8 mouse cellular contexts compared by ENCODE assay signal in the genomic region with DNA sequence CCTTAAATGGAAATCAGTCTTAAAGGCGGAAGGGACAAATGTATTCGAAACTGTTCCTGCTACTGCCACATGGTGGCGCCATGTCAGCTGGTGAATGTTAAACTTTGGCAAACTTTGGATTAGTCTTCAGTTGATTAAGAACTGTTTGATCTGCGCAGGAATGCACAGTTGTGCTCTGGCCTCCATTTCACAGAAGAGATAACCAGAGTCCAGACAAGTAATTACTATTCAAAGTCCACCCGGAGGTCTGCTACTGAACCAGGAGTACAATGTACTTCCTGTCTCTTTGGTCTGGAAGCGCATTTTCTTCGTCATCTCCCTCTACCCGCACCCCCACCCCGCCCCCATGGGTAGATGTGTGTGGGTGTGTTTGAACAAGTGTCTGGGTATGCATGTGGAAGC.
DNase-seq lines count a peak whose midpoint lies in the region; ATAC-seq lines count a peak whose summit lies in the region.
"Had no signal": no experiment of that assay in that cellular context is flagged by ENCODE, and none has a peak within 500 bp of the region (broad histone marks: within the 10 kb centered on the region; RNA-seq: fewer than 3 reads in every experiment).

No protein-coding gene starts in this region.

- 49% methylated on average over 9 of the region's 9 CpGs for WGBS in heart, embryonic 12.5 days
- 44% methylated on average over 9 of the region's 9 CpGs for WGBS in lung, embryonic 15.5 days

- 0 out of 2 replicates have a peak overlapping the region, but pooled peaks have one; percentile 10 for H3K4me3 ChIP-seq in heart, embryonic 12.5 days
- H3K4me3 ChIP-seq in lung, embryonic 15.5 days, result no peak overlapping the region
- H3K4me3 ChIP-seq: erythroblast, embryonic 14.5 days had no signal

- H3K4me1 ChIP-seq in heart, embryonic 12.5 days (replicated peaks), result no peaks in the 10 kb centered on the region
- H3K4me1 ChIP-seq in lung, embryonic 15.5 days, result no peaks in the 10 kb centered on the region

- H3K4me2 ChIP-seq in heart, embryonic 12.5 days, result peak overlapping the region; percentile 25; the same call in 1 of the 2 replicates
- H3K4me2 ChIP-seq in lung, embryonic 15.5 days, result peak overlapping the region; percentile 23; the same call in 1 of the 2 replicates

- ATAC-seq in heart, embryonic 12.5 days (ENCODE audit: insufficient number of reproducible peaks, low FRiP score), result no peak
- no peak for ATAC-seq in lung, embryonic 15.5 days (ENCODE audit: borderline replicate concordance, extremely low read depth, low FRiP score, low TSS enrichment)

- H3K9ac ChIP-seq in heart, embryonic 12.5 days, result no peak overlapping the region
- no peak overlapping the region for H3K9ac ChIP-seq in lung, embryonic 15.5 days

- no peaks in the 10 kb centered on the region for H3K27me3 ChIP-seq in heart, embryonic 12.5 days (replicated peaks)
- H3K27me3 ChIP-seq in lung, embryonic 15.5 days, result no peaks in the 10 kb centered on the region

- H3K36me3 ChIP-seq in heart, embryonic 12.5 days, result no peaks in the 10 kb centered on the region
- no peaks in the 10 kb centered on the region for H3K36me3 ChIP-seq in lung, embryonic 15.5 days

- peak; percentile 33 for DNase-seq in right cerebral cortex, adult 18-20 months
- no peak for DNase-seq in right cerebral cortex, postnatal 36 days (ENCODE audit: low spot score in 2 of 2)
- DNase-seq in adrenal gland, postnatal 14 days, result peak; percentile 59
- DNase-seq in kidney, postnatal 14 days, result peak; percentile 42
- peak; percentile 3 for DNase-seq in spleen, adult 12 weeks (ENCODE audit: low spot score)

- H3K9me3 ChIP-seq in heart, embryonic 12.5 days (replicated peaks), result 0 out of 2 replicates have a peak, but pooled peaks cover 2% of the 10 kb centered on the region
- H3K9me3 ChIP-seq in lung, embryonic 15.5 days, result no peaks in the 10 kb centered on the region

- no peak overlapping the region for H3K27ac ChIP-seq in heart, embryonic 12.5 days (ENCODE audit: poor library complexity, severe bottlenecking)
- no peak overlapping the region for H3K27ac ChIP-seq in lung, embryonic 15.5 days

Comparison
In these comparisons a context has a peak if more than half of its experiments do, and no peak if none do; other contexts are left out.
1. DNase-seq: peak in right cerebral cortex, adult 18-20 months (single experiment), adrenal gland, postnatal 14 days (single experiment), kidney, postnatal 14 days (single experiment) and spleen, adult 12 weeks (single experiment); none in right cerebral cortex, postnatal 36 days (0 of 2).